Mouse (Mus musculus): Measurements from ENCODE around the gene Olfr223.
"Not testable (repeated sequence)": the region's sequence is repeated elsewhere in the genome, so short reads cannot be mapped to it uniquely, and the experiment has no call there.

Olfr223 gene

DNA sequence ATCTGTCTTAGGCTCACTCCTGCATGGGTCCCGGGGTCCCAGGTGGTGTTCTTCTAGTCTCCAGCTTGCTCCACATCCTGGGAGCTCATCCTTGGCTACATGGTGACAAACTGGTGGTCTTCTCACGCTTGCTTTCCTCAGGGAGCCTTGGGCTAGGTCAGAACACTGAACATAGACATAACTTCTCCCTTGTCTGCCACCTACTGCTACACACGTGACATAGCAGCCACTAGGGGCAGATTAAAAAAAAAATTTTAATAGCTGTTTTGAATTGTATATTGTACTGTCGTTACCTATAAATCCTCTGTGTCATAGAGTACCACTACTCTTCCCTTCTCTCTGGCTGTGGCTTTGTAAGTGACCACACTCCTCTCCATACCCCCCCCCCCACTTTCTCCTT is 3.0 kb upstream of the Olfr223 start:
- DNase-seq = no peak

DNA sequence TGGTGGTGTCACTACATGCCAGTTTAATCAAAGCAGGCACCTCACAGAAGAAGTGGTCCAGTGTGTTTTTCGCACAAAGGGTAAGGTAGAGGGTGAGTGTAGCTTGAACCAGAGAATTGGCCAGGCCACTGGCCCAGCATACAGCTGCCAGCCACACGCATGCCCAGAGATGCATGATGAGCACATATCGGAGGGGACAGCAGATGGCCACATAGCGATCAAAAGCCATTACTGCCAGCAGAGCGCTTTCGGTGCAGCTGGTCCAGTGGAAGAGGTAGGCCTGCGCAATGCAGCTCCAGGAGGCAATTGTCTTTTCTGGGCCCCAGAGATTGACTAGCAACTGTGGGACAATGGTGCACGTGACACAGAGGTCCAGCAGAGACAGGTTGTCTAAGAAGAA is 3.6 kb downstream of the Olfr223 start:
- no peak for DNase-seq

DNA sequence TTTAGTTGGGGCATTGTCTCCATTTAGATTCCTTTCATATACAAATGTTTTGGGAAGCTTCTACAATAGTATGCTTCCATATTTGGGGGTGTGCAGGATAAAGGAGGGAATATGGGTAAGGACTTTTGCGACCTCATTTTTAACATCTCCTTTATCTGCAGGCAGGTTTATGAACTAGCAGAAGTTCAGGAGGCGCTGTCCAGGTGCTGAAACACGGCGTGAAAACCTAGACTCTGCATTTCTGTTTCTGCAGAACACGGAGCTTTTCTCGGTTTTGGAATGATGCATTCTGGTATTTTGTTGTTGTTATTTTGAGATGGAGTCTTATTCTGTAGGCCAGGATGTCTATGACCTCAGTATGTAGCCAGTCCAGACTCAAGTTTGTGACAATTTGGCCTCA is 8.6 kb downstream of the Olfr223 start:
- peak in 1 of 2 experiments; percentile 37 for DNase-seq

DNA sequence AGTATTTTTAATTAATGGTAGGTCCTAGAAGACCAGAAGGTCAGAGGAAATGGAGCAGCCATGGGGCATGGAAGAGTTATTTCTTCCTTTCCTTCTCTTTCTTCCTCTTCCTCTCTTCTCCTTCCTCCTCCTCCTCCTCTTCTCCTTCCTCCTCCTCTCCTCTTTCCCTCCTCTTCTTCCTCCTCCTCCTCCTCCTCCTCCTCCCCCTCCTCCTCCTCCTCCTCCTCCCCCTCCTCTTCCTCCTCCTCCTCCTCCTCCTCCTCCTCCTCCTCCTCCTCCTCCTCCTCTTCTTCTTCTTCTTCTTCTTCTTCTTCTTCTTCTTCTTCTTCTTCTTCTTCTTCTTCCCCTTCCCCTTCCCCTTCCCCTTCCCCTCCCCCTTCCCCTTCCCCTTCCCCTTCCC is 17.0 kb downstream of the Olfr223 start, which contains the start of gene Olfr222:
Gene Olfr222 (minus strand): TSS at position 101 of the 400 bp plus-strand sequence.
- DNase-seq = not testable (repeated sequence)

DNA sequence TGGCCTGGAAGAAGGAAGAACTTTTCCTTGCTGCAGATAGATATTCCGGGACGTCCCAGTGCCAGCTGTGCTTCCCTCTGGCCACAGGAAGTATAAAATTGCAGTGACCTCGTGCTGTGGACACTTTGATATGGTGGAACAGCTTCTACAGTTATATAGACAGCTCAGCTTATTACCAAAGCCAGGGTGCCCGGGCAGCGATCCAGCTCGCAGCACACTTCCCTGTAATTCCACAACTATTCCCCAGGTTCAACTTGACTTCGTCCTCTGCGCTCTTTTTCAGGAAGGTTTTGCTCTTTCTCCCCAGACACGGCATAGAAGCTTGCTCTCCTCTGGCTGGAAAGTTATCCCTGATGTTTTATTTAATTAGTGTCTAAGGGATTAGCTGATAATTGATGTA is 17.4 kb downstream of the Olfr223 start:
- peak in 1 of 2 experiments; percentile 8 for DNase-seq

DNA sequence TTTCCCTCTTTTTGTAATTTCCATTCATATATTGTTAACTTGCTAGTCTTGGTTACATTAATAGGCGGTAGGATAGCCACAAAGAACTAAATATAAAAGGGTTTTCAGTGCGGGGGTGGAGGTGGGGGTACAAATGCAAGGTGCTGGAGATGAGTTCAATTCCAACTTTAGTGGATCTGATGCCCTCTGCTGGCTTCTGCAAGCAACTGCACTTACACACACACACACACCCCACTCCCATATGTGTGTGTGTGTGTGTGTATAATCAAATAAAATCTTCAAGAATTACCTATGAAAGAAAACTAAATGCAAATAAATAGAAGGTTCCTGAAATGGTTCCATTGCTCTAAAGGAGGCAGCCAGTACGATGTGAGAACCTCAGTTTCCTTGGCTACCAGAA is 23.8 kb downstream of the Olfr223 start:
- DNase-seq = no peak

DNA sequence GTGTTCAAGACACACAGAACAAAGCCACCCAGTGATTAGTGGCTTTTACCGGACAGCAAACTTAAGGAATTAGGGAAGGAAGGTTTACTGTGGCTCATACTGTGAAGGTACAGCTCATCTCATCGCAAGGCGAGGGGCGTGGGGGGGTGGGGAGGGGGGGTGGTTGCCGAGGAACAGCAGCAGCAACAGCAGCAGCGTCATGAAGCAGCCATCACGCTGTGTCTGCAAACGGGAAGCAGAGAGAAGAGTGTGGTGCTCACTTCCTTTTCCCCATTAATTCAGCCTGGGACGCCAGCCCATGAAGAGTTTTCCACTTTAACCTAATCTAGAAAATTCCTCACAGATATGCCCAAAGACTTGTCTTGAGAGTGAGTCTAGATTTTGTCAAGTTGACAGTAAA is 30.3 kb downstream of the Olfr223 start:
- no peak for DNase-seq

DNA sequence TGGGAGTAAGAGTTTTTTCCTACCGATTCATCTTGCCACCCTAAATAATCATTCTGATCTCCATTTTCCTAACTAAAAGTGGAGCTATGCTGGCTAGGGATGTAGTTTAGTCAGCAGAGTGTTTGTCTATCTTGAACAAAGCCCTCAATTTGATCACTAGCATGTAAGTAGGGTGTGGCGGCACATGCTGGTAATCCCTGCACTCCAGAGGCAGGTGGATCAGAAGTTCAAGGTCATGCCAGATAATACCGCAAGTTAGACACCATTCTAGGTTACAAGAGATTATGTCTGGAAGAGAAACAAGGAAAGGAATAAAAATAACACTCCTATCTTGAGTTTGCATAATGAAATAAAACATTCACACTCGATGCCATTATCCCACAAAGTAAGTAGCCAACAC is 30.8 kb downstream of the Olfr223 start:
- no peak for DNase-seq

DNA sequence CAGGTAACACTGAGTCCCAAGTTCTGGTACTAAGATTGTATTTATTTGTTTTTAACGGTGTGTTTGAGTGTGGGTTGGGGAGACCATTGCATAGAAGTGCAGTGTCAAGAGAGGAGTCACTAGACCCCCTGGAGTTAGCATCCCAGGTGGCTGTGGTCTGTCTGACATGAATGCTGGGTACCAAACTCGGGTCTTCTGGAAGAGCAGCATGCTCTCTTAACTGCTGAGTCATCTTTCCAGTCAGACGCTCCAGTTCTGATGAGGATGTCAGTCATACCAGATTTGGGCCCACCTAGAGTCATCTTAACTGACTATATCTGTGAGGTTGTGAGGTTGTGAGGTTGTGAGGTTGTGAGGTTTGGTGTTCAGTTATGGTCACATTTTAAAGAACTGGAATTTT is 32.2 kb downstream of the Olfr223 start:
- DNase-seq = no peak

DNA sequence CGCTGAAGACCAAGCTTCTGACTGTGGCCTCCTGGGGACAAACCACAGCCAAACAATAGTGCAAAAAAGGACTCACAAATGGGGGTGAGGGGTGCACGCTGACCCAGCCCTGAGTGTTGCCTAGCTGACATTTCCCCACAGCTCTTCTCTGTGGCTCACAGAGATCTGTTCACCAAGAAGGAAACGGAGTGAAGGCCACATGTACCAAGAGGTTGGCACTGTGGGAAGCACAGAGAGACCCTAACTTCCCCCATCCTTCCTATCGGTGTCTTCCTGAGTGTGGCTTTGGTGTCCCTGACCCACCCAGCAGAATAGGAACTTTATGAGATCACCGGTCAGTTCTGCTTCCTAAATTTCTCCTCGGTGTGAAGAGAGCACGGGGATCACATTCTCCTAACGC is 38.6 kb downstream of the Olfr223 start:
- no peak for DNase-seq

DNA sequence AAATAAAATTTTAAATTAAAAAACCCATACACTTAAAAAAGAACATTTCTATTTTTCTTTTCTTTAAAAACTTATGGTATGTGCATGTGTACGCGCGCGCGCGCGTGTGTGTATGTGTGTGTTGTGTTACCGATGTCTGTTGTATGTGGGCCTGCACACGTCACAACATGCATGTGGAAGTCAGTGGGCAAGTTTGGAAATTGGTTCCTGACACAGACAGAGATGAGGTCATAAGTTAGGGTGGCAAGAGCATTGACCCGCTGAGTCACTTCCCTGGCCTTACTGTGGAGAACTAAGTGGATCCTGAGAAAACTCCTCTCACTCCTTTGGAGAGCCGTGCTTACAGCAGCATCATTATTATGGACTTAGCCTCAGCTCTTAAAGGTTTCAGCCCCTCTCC is 39.0 kb downstream of the Olfr223 start:
- DNase-seq = no peak

DNA sequence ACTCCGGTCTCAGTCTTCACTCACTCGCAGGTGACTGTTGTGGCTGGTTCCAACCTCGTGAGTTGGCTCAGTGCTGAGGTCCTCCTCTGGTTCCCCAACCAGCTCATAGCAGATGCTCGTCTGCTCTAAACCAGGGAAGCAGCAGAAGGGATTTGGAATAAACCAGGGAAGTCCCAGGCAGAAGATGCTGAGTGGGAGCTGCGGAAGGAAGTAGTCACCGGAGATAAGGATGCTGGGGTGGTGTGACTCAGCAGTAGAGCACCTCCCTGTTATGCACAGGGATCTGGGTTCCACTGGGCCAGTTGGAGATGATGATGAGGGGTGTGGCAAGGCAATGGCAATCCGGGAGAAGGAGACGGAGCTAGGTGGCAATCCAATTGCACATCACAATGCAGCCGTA is 49.1 kb downstream of the Olfr223 start:
- DNase-seq = no peak

DNA sequence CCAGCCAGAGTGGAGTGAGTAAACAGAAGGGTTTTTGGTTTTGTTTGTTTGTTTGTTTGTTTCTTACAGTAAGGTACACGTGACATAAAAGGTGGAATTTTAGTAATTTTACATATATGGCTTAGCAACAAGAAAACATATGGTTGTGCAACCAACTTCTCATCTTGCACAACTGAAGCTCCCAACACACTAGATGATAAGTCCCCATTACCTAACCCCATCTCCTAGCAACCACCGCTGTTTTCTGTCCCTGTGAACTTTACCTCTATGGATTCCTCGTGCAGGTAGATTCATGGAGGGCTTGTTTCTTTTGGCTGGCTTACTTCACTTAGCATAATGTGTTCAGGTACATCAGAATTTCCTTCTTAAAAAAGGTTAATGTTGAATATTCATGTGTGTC is 49.7 kb downstream of the Olfr223 start:
- no peak for DNase-seq

DNA sequence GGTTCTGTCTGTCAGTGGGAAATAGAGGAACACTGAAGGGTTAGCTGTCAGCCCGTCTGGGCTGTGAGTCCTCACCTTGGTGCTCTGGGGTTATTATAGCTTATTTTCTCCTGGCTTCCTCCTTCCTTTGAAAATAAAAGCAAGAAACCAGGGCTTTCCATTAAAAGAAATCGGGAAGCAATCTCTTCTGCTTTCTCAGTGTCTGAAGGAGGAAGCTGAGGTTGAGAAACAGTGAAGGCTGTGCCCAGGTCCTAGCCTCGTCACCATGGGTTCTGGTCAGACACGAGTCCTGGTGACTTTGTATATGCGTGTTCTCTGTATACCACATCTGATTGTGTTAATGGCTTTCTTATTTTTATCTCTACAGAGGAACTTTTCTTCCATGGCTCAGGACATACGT is 50.6 kb downstream of the Olfr223 start:
- DNase-seq = no peak

DNA sequence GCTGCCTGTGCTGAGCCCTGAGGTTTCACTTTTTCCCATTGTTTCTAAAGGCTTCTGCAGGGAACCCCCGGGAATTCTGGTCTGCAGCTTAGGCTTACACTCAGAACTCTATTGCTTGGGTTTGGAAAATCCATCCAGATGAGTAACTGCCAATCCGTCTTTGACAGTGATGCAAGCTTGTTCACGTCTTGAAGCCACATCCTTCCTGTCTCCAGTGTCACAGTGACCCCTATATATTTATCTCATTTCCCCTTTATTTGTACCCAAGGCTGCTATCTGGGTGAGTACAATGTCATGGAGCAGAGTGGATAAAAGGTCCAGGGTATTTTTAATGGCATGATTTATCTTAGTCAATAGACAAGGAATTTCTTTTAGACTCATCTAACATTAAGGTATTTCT is 51.8 kb downstream of the Olfr223 start, which contains the start of gene Nlrp3:
Gene Nlrp3 (plus strand): TSS at position 245 of the 400 bp plus-strand sequence.
- DNase-seq = no peak

DNA sequence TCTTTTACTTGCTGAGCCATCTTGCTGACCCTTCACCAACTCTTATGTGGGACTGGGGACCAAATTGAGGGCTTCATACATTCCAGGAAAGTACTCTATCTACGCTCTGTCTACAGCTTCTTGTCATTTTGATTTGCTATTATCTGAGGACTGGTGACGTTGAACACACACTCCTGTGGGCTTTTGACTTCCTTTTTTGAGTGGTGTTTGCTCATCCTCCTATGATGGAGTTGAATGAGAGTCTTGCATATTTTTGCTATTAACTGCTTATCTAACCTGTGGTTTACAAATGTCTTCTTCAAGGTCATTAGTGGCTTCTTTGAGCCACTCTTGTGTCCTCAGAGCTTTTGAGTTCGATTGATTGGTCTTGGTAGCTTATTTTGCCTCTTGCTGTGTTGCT is 53.0 kb downstream of the Olfr223 start:
- no peak for DNase-seq
